Mouse (Mus musculus) hindbrain, embryonic 11.5 days (tissue): ENCODE results near the gene Ublcp1. TPM values are rescaled to one million over a fixed set of nuclear protein-coding genes. Genes with fewer than 3 reads are reported as not detected.
"Not testable (repeated sequence)": the region's sequence is repeated elsewhere in the genome, so short reads cannot be mapped to it uniquely, and the experiment has no call there.

ENCODE experiments used
- ATAC-seq: fragments of 200-750 bp; cut with Nextera tagmentation; 2 replicates; pipeline ENCODE4 v1.8.0; 2017; ENCODE audit warnings: mild to moderate bottlenecking, moderate TSS enrichment, moderate library complexity; ENCODE audit not compliant: low FRiP score
- DNase-seq: peaks from one replicate; pipeline ENCODE4 v3.0.0-alpha.2; 2015; ENCODE audit warnings: low spot score
- H3K27ac ChIP-seq: fragments of 300-500 bp; sonication (generic); 2 replicates; pipeline ENCODE4 v1.5.1; 2014; ENCODE audit warnings: mild to moderate bottlenecking, low read depth, low read length
- H3K27me3 ChIP-seq: fragments of 300-500 bp; sonication (generic); 2 replicates; pipeline ENCODE4 v1.6.1; 2014; ENCODE audit warnings: mild to moderate bottlenecking, low read length, moderate library complexity, mixed read lengths; ENCODE audit not compliant: control insufficient read depth, insufficient read depth
- H3K36me3 ChIP-seq: fragments of 300-500 bp; sonication (generic); 2 replicates; pipeline ENCODE4 v1.6.1; 2014; ENCODE audit warnings: mild to moderate bottlenecking, low read length, moderate library complexity, mixed read lengths; ENCODE audit not compliant: control insufficient read depth, insufficient read depth
- H3K4me1 ChIP-seq: fragments of 300-500 bp; sonication (generic); replicated peaks from 2 replicates; pipeline ENCODE4 v1.6.1; 2014; ENCODE audit warnings: low read length, mixed read lengths; ENCODE audit not compliant: control insufficient read depth, insufficient read depth
- H3K4me2 ChIP-seq: fragments of 300-500 bp; sonication (generic); replicated peaks from 2 replicates; pipeline ENCODE4 v1.6.1; 2014; ENCODE audit warnings: mild to moderate bottlenecking, low read depth, low read length
- H3K4me3 ChIP-seq: fragments of 300-500 bp; sonication (generic); 2 replicates; pipeline ENCODE4 v1.5.1; 2014; ENCODE audit warnings: low read depth, low read length
- H3K9ac ChIP-seq: fragments of 300-500 bp; sonication (generic); 2 replicates; pipeline ENCODE4 v1.6.1; 2014; ENCODE audit warnings: low read depth, low read length
- H3K9me3 ChIP-seq: fragments of 300-500 bp; sonication (generic); 2 replicates; pipeline ENCODE4 v1.6.1; 2016; ENCODE audit warnings: low read length; ENCODE audit not compliant: control insufficient read depth
- WGBS: fragments of 180-500 bp; shearing (Covaris S2); extraction: QIAGEN DNeasy Blood & Tissue Kit; methylation state at CpG from one replicate; pipeline ENCODE4 v1.1.7; 2014; 5-methylcytosine and 5-hydroxymethylcytosine counted together
- polyA plus RNA-seq: library from polyadenylated mRNA; unstranded; fragments of >200 nt; fragmentation: Nextera tagmentation; extraction: Ambion mirVana; gene quantifications from 2 replicates; pipeline ENCODE4 v1.2.1, GENCODE M21; 2014

Ublcp1 gene
- polyA plus RNA-seq, 1 experiment from 2014 or later: 78.9 TPM

- Histone ChIP-seq H3K9me3 (no peaks in the 10 kb centered on the region), H3K4me3 (no peak overlapping the region), H3K27ac (no peak overlapping the region), H3K9ac (no peak overlapping the region), H3K36me3 (no peaks in the 10 kb centered on the region), H3K4me2 (no peak overlapping the region), H3K4me1 (no peaks in the 10 kb centered on the region), H3K27me3 (no peaks in the 10 kb centered on the region)
- ATAC-seq (no peak), DNase-seq (no peak)
- 72% methylated on average over 3 of the region's 3 CpGs for WGBS
These were observed 5.2 kb upstream of the Ublcp1 start for GRCm38 (mm10) chr11:44475467-44475866.

GRCm38 (mm10) chr11:44471337-44471995 lies 1.2 kb upstream of the Ublcp1 start:
- Histone ChIP-seq H3K36me3 (no peaks in the 10 kb centered on the region), H3K9ac (peak overlapping the region; percentile 51; the same call in 1 of the 2 replicates), H3K27me3 (no peaks in the 10 kb centered on the region), H3K9me3 (no peaks in the 10 kb centered on the region), H3K4me3 (peak overlapping the region; percentile 92), H3K4me2 (peak overlapping the region; percentile 67), H3K4me1 (no peaks in the 10 kb centered on the region), H3K27ac (no peak overlapping the region)
- 14% methylated on average over 4 of the region's 4 CpGs for WGBS
- DNase-seq: no peak
- ATAC-seq: no peak

GRCm38 (mm10) chr11:44469646-44470431 lies 459 bp downstream of the Ublcp1 start:
- Histone ChIP-seq H3K9me3 (no peaks in the 10 kb centered on the region), H3K9ac (peak overlapping the region; percentile 90), H3K4me2 (peak overlapping the region; percentile 67), H3K27me3 (no peaks in the 10 kb centered on the region), H3K27ac (peak overlapping the region; percentile 75), H3K4me1 (no peaks in the 10 kb centered on the region), H3K36me3 (no peaks in the 10 kb centered on the region), H3K4me3 (peak overlapping the region; percentile 92)
- ATAC-seq (peak; percentile 85), DNase-seq (no peak)
- WGBS: 2% methylated on average over 54 of the region's 59 CpGs

GRCm38 (mm10) chr11:44468306-44468790 lies 1.9 kb downstream of the Ublcp1 start:
- no peak overlapping the region for H3K4me2 ChIP-seq
- H3K27me3 ChIP-seq: no peaks in the 10 kb centered on the region
- no peak overlapping the region for H3K4me3 ChIP-seq
- H3K9me3 ChIP-seq: no peaks in the 10 kb centered on the region
- H3K9ac ChIP-seq: no peak overlapping the region
- no peak overlapping the region for H3K27ac ChIP-seq
- H3K36me3 ChIP-seq: no peaks in the 10 kb centered on the region
- DNase-seq: no peak
- H3K4me1 ChIP-seq: no peaks in the 10 kb centered on the region
- 89% methylated on average over 10 of the region's 10 CpGs for WGBS
- no peak for ATAC-seq

GRCm38 (mm10) chr11:44466949-44467442 lies 3.3 kb downstream of the Ublcp1 start:
- WGBS: 90% methylated on average over 6 of the region's 6 CpGs
- no peak for ATAC-seq
- no peaks in the 10 kb centered on the region for H3K9me3 ChIP-seq
- no peak overlapping the region for H3K4me2 ChIP-seq
- H3K27ac ChIP-seq: no peak overlapping the region
- H3K36me3 ChIP-seq: no peaks in the 10 kb centered on the region
- H3K27me3 ChIP-seq: no peaks in the 10 kb centered on the region
- H3K9ac ChIP-seq: no peak overlapping the region
- no peaks in the 10 kb centered on the region for H3K4me1 ChIP-seq
- no peak for DNase-seq
- no peak overlapping the region for H3K4me3 ChIP-seq

GRCm38 (mm10) chr11:44461493-44461892 lies 8.8 kb downstream of the Ublcp1 start:
- Histone ChIP-seq H3K36me3 (peaks cover 8% of the 10 kb centered on the region), H3K27me3 (no peaks in the 10 kb centered on the region), H3K9me3 (no peaks in the 10 kb centered on the region), H3K4me2 (no peak overlapping the region), H3K27ac (no peak overlapping the region), H3K9ac (no peak overlapping the region), H3K4me3 (no peak overlapping the region), H3K4me1 (no peaks in the 10 kb centered on the region)
- DNase-seq: no peak
- WGBS: 89% methylated on average over 6 of the region's 6 CpGs
- ATAC-seq: no peak

GRCm38 (mm10) chr11:44453423-44453822 lies 16.9 kb downstream of the Ublcp1 start:
- H3K9me3 ChIP-seq: no peaks in the 10 kb centered on the region
- H3K4me3 ChIP-seq: no peak overlapping the region
- WGBS: 57% methylated on average over 2 of the region's 2 CpGs
- H3K36me3 ChIP-seq: peaks cover 5% of the 10 kb centered on the region; the same call in 1 of the 2 replicates
- H3K4me1 ChIP-seq: no peaks in the 10 kb centered on the region
- H3K9ac ChIP-seq: no peak overlapping the region
- no peak overlapping the region for H3K27ac ChIP-seq
- no peaks in the 10 kb centered on the region for H3K27me3 ChIP-seq
- H3K4me2 ChIP-seq: no peak overlapping the region
- DNase-seq: peak; percentile 72
- ATAC-seq: 0 out of 2 replicates have a peak, but pooled peaks have one; percentile 53

GRCm38 (mm10) chr11:44452016-44452415 lies 18.3 kb downstream of the Ublcp1 start:
- H3K4me3 ChIP-seq, H3K27me3 ChIP-seq, H3K4me2 ChIP-seq, H3K27ac ChIP-seq, H3K4me1 ChIP-seq, DNase-seq, H3K9ac ChIP-seq, H3K9me3 ChIP-seq, ATAC-seq, H3K36me3 ChIP-seq: not testable (repeated sequence)
- 91% methylated on average over 5 of the region's 5 CpGs for WGBS
